Mouse (Mus musculus) hindbrain, embryonic 13.5 days (tissue): ENCODE measurements around the gene Mapk11. TPM values are rescaled to one million over a fixed set of nuclear protein-coding genes. Genes with fewer than 3 reads are reported as not detected.

Experiments used
- ATAC-seq: fragments of 200-750 bp; cut with Nextera tagmentation; 2 replicates; pipeline ENCODE4 v1.8.0; 2017; ENCODE audit warnings: moderate TSS enrichment; ENCODE audit not compliant: low FRiP score
- H3K27ac ChIP-seq: fragments of 300-500 bp; sonication (generic); 2 replicates; pipeline ENCODE4 v1.5.1; 2015; ENCODE audit warnings: inconsistent platforms, mild to moderate bottlenecking, moderate library complexity
- H3K27me3 ChIP-seq: fragments of 300-500 bp; sonication (generic); 2 replicates; pipeline ENCODE4 v1.6.1; 2015; ENCODE audit warnings: mild to moderate bottlenecking, inconsistent platforms
- H3K36me3 ChIP-seq: fragments of 300-500 bp; sonication (generic); 2 replicates; pipeline ENCODE4 v1.6.1; 2015; ENCODE audit warnings: mild to moderate bottlenecking, inconsistent platforms
- H3K4me1 ChIP-seq: fragments of 300-500 bp; sonication (generic); replicated peaks from 2 replicates; pipeline ENCODE4 v1.6.1; 2015; ENCODE audit warnings: inconsistent platforms
- H3K4me2 ChIP-seq: fragments of 300-500 bp; sonication (generic); 2 replicates; pipeline ENCODE4 v1.6.1; 2015; ENCODE audit warnings: inconsistent platforms, mild to moderate bottlenecking, moderate library complexity
- H3K4me3 ChIP-seq: fragments of 300-500 bp; sonication (generic); 2 replicates; pipeline ENCODE4 v1.5.1; 2015; ENCODE audit warnings: mild to moderate bottlenecking, inconsistent platforms
- H3K9ac ChIP-seq: fragments of 300-500 bp; sonication (generic); 2 replicates; pipeline ENCODE4 v1.6.1; 2015; ENCODE audit warnings: mild to moderate bottlenecking, inconsistent platforms
- H3K9me3 ChIP-seq: fragments of 300-500 bp; sonication (generic); 2 replicates; pipeline ENCODE4 v1.6.1; 2016; ENCODE audit warnings: inconsistent platforms
- WGBS: fragments of 180-500 bp; shearing (Covaris S2); methylation state at CpG from one replicate; pipeline ENCODE4 v1.1.7; 2015; 5-methylcytosine and 5-hydroxymethylcytosine counted together
- polyA plus RNA-seq: library from polyadenylated mRNA; unstranded; fragments of >200 nt; fragmentation: Nextera tagmentation; extraction: Ambion mirVana; gene quantifications from 2 replicates; pipeline ENCODE4 v1.2.1, GENCODE M21; 2015

The Mapk11 gene
- polyA plus RNA-seq, 1 experiment from 2014 or later, result 36.5 TPM

DNA sequence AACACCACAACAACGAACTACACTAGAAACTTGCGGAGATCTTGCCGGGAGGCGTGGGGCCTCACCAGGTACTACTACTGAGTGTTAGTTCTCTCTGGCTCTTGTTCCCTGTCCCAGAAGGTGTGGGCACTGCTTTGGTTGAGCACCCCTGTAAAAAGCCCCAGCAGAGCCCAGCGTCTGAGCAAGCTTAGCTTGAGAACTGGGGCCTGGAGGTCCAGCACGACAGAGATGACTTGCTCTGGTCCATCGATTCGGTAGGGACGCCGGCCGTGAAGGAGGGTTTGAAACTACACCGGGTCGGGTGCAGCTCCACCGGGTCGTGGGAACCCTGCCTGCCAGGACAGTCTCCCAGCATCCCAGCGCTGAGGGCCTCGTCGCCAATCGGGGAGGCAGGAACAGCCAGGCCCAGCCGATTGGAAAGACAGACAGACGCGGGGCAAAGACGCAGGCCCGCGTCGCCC is 30.7 kb upstream of the Mapk11 start:
- Histone ChIP-seq H3K27ac (peak overlapping the region; percentile 96), H3K9ac (peak overlapping the region; percentile 97), H3K4me2 (peak overlapping the region; percentile 97), H3K4me1 (peaks cover 85% of the 10 kb centered on the region), H3K27me3 (no peaks in the 10 kb centered on the region), H3K4me3 (peak overlapping the region; percentile 86), H3K9me3 (no peaks in the 10 kb centered on the region), H3K36me3 (peaks cover 8% of the 10 kb centered on the region)
- WGBS, result 0% methylated on average over 18 of the region's 26 CpGs
- ATAC-seq, result no peak; the same call in 1 of the 2 replicates

DNA sequence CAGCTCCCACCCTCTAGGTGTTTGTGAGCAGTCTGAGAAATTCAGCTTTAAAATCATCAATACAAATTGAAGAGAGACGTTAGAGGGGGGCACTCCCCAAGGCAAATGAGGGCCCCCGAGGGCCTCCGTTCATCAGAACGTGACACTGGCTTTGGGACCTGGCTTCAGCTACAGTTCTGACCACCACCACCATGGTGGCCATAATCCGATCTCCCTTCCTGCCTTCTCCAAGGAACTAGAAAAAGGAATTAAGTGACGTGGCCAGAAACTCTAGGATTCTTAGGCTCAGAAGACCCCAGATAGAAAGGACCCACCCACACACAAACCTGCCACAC is 30.2 kb upstream of the Mapk11 start:
- ATAC-seq, result no peak
- WGBS, result 2% methylated on average over 6 of the region's 6 CpGs
- Histone ChIP-seq H3K36me3 (peaks cover 3% of the 10 kb centered on the region), H3K4me1 (peaks cover 87% of the 10 kb centered on the region), H3K9me3 (no peaks in the 10 kb centered on the region), H3K27ac (peak overlapping the region; percentile 96), H3K4me2 (peak overlapping the region; percentile 97), H3K9ac (peak overlapping the region; percentile 97), H3K27me3 (0 out of 2 replicates have a peak, but pooled peaks cover 3% of the 10 kb centered on the region), H3K4me3 (peak overlapping the region; percentile 86)

- Histone ChIP-seq H3K4me2 (peak overlapping the region; percentile 97), H3K27ac (peak overlapping the region; percentile 96), H3K9ac (peak overlapping the region; percentile 97), H3K36me3 (no peaks in the 10 kb centered on the region), H3K27me3 (0 out of 2 replicates have a peak, but pooled peaks cover 3% of the 10 kb centered on the region), H3K4me1 (peaks cover 87% of the 10 kb centered on the region), H3K9me3 (no peaks in the 10 kb centered on the region), H3K4me3 (peak overlapping the region; percentile 86)
- whole genome bisulfite sequencing, result 3% methylated on average over 16 of the region's 16 CpGs
- ATAC-seq, result no peak
Observed at GRCm38 (mm10) chr15:89178954-89179629, 29.7 kb upstream of the Mapk11 start.

- ATAC-seq, result no peak
- Histone ChIP-seq H3K4me3 (peak overlapping the region; percentile 86), H3K36me3 (no peaks in the 10 kb centered on the region), H3K4me1 (peaks cover 88% of the 10 kb centered on the region), H3K27me3 (0 out of 2 replicates have a peak, but pooled peaks cover 3% of the 10 kb centered on the region), H3K9ac (peak overlapping the region; percentile 97), H3K27ac (peak overlapping the region; percentile 96), H3K4me2 (peak overlapping the region; percentile 97), H3K9me3 (no peaks in the 10 kb centered on the region)
- WGBS, result 76% methylated on average over 7 of the region's 7 CpGs
Observed at GRCm38 (mm10) chr15:89178260-89178860, 28.9 kb upstream of the Mapk11 start.

GRCm38 (mm10) chr15:89177576-89178259 is 28.3 kb upstream of the Mapk11 start:
- Histone ChIP-seq H3K36me3 (no peaks in the 10 kb centered on the region), H3K4me3 (peak overlapping the region; percentile 86; the same call in 1 of the 2 replicates), H3K9ac (peak overlapping the region; percentile 61), H3K27ac (peak overlapping the region; percentile 66), H3K4me2 (peak overlapping the region; percentile 97), H3K4me1 (peaks cover 89% of the 10 kb centered on the region), H3K9me3 (no peaks in the 10 kb centered on the region), H3K27me3 (0 out of 2 replicates have a peak, but pooled peaks cover 3% of the 10 kb centered on the region)
- no peak for ATAC-seq
- WGBS, result 78% methylated on average over 4 of the region's 4 CpGs

GRCm38 (mm10) chr15:89177121-89177520 is 27.7 kb upstream of the Mapk11 start:
- Histone ChIP-seq H3K4me1 (peaks cover 89% of the 10 kb centered on the region), H3K4me2 (peak overlapping the region; percentile 97), H3K36me3 (no peaks in the 10 kb centered on the region), H3K27me3 (0 out of 2 replicates have a peak, but pooled peaks cover 3% of the 10 kb centered on the region), H3K27ac (peak overlapping the region; percentile 66), H3K9ac (peak overlapping the region; percentile 61), H3K4me3 (peak overlapping the region; percentile 11), H3K9me3 (no peaks in the 10 kb centered on the region)
- 13% methylated on average over 5 of the region's 5 CpGs for whole genome bisulfite sequencing
- ATAC-seq, result no peak

- Histone ChIP-seq H3K4me1 (peaks cover 88% of the 10 kb centered on the region), H3K9ac (peak overlapping the region; percentile 55), H3K36me3 (no peaks in the 10 kb centered on the region), H3K9me3 (no peaks in the 10 kb centered on the region), H3K4me3 (no peak overlapping the region), H3K4me2 (0 out of 2 replicates have a peak overlapping the region, but pooled peaks have one; percentile 99), H3K27me3 (0 out of 2 replicates have a peak, but pooled peaks cover 3% of the 10 kb centered on the region), H3K27ac (no peak overlapping the region)
- no peak for ATAC-seq
- WGBS, result 83% methylated on average over 13 of the region's 13 CpGs
Observed at GRCm38 (mm10) chr15:89175411-89176155, 26.2 kb upstream of the Mapk11 start.

DNA sequence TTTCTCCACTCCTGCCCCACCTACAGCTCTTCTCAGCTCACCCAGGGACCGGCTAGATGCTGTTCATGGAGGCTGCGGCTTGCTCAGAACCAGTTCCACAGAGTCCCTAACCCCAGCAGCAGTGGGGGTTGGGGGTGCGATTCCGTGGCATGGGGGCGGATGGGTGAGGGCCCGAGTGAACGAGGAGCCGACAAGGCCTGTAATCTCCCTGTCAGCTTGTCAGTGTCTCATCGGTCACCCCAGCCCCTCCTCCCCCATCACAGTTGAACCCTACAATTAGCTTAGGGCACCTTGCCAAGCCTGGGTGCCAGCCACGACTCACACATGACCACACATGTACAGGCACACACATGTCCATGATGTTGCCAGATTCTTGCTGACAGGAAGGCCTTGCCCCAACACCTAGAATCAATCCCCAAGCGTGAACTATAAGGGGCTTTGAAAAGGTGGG is 25.5 kb upstream of the Mapk11 start:
- H3K9ac ChIP-seq, result peak overlapping the region; percentile 80; the same call in 1 of the 2 replicates
- H3K27me3 ChIP-seq, result 0 out of 2 replicates have a peak, but pooled peaks cover 3% of the 10 kb centered on the region
- no peaks in the 10 kb centered on the region for H3K9me3 ChIP-seq
- WGBS, result 54% methylated on average over 11 of the region's 11 CpGs
- no peak overlapping the region for H3K4me3 ChIP-seq
- no peak overlapping the region for H3K27ac ChIP-seq
- peaks cover 6% of the 10 kb centered on the region for H3K36me3 ChIP-seq
- peaks cover 94% of the 10 kb centered on the region for H3K4me1 ChIP-seq
- peak overlapping the region; percentile 99 for H3K4me2 ChIP-seq
- ATAC-seq, result no peak

- under 1% methylated on average over 15 of the region's 15 CpGs for WGBS
- H3K4me2 ChIP-seq, result peak overlapping the region; percentile 99
Observed at GRCm38 (mm10) chr15:89173906-89174214, 24.4 kb upstream of the Mapk11 start.

DNA sequence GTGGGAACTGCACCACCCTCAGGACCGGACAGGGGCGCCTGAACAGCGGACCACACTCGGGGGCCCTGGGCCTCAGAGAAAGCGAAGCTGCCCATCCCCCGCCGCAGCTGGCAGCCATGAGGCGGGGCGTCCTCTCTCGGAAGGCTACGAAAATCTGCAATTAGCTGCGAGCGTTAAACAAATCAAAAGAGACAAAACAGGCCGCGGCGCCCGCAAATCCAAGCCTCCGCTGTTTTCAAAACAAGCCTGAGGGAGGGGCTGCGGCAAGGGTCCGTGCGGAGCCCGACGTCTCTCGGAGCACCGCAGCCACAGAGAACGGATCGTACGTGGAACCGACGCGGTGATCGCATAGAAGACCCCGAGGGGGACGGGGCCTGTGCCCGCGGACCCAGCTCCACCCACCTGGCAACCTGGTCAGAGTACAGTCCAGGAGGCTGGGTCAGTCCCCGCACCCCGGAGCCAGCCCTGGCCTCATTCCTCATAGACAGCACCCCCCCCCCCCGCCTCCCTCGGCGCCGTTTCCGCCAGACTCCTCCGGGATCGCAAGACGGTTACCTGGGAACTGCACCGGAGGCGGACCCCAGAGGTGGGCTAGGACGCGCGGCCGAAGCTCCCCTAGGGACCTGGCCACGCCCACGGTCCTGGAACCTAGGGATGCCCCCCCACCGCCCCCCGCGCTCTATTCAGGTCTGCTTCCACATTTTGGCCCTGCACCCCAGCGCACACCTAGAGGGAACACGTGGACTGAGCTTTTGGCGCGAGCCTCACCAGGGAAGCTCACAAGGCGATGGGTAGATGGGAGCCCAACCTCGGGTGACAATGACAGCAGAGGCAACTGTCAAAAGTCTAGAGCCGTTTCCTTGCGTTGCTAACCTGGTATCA is 23.8 kb upstream of the Mapk11 start:
- peaks cover 18% of the 10 kb centered on the region for H3K36me3 ChIP-seq
- peak overlapping the region; percentile 80 for H3K9ac ChIP-seq
- 0% methylated on average over 64 of the region's 65 CpGs for WGBS
- H3K4me2 ChIP-seq, result peak overlapping the region; percentile 99
- no peaks in the 10 kb centered on the region for H3K9me3 ChIP-seq
- H3K4me3 ChIP-seq, result peak overlapping the region; percentile 57
- H3K27me3 ChIP-seq, result 0 out of 2 replicates have a peak, but pooled peaks cover 3% of the 10 kb centered on the region
- peak overlapping the region; percentile 83 for H3K27ac ChIP-seq
- peak; percentile 36 for ATAC-seq
- peaks cover 90% of the 10 kb centered on the region for H3K4me1 ChIP-seq

More at GRCm38 (mm10) chr15:89173906-89174214, 24.4 kb upstream of the Mapk11 start:
- Histone ChIP-seq H3K27ac (peak overlapping the region; percentile 83), H3K9me3 (no peaks in the 10 kb centered on the region), H3K36me3 (peaks cover 12% of the 10 kb centered on the region), H3K4me1 (peaks cover 95% of the 10 kb centered on the region), H3K27me3 (0 out of 2 replicates have a peak, but pooled peaks cover 3% of the 10 kb centered on the region), H3K9ac (peak overlapping the region; percentile 80), H3K4me3 (peak overlapping the region; percentile 57)
- 0 out of 2 replicates have a peak, but pooled peaks have one; percentile 47 for ATAC-seq
